Mouse (Mus musculus): Measurements from ENCODE around the gene Wnt5b. TPM values are rescaled to one million over a fixed set of nuclear protein-coding genes. Genes with fewer than 3 reads are reported as not detected.

Wnt5b gene
- polyA plus RNA-seq, 1 experiment from 2014 or later = 8.9 TPM

- Histone ChIP-seq H3K27me3 (replicated peaks) (no peaks in the 10 kb centered on the region), H3K27ac (ENCODE audit: poor library complexity, severe bottlenecking) (no peak overlapping the region), H3K4me1 (replicated peaks) (peaks cover 33% of the 10 kb centered on the region), H3K4me3 (no peak overlapping the region), H3K9me3 (replicated peaks) (0 out of 2 replicates have a peak, but pooled peaks cover 3% of the 10 kb centered on the region), H3K36me3 (no peaks in the 10 kb centered on the region), H3K4me2 (no peak overlapping the region), H3K9ac (no peak overlapping the region)
- ATAC-seq (ENCODE audit: insufficient number of reproducible peaks, low FRiP score) = no peak
- 31% methylated on average over 9 of the region's 9 CpGs for WGBS
These were observed 42.1 kb downstream of the Wnt5b start for GRCm38 (mm10) chr6:119502031-119502430.

DNA sequence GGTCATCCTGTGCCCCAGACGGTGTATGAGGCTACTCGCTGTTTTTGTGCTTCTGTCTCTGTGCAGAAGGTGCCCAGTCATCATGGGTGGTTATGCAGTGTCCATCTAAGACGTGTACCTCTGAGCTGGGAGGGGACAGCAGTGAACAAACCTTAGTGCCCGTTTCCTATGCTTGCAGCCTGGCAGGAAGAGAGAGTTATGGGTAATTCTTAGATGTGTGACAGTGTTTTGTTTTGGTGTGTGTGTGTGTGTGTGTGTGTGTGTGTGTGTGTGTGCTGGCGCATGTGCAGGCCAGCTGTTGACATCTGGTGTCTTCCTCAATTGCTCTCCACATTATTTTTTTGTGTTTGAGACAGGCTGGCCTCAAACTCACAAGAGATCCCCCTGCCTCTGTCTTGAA, 44.1 kb downstream of the Wnt5b start:
- Histone ChIP-seq H3K9me3 (replicated peaks) (no peaks in the 10 kb centered on the region), H3K27me3 (replicated peaks) (no peaks in the 10 kb centered on the region), H3K36me3 (no peaks in the 10 kb centered on the region), H3K9ac (no peak overlapping the region), H3K4me3 (no peak overlapping the region), H3K27ac (ENCODE audit: poor library complexity, severe bottlenecking) (no peak overlapping the region), H3K4me2 (no peak overlapping the region), H3K4me1 (replicated peaks) (peaks cover 27% of the 10 kb centered on the region)
- no peak for ATAC-seq (ENCODE audit: insufficient number of reproducible peaks, low FRiP score)
- 68% methylated on average over 5 of the region's 5 CpGs for WGBS

- Histone ChIP-seq H3K9me3 (replicated peaks) (no peaks in the 10 kb centered on the region), H3K27me3 (replicated peaks) (no peaks in the 10 kb centered on the region), H3K27ac (ENCODE audit: poor library complexity, severe bottlenecking) (no peak overlapping the region), H3K9ac (no peak overlapping the region), H3K36me3 (no peaks in the 10 kb centered on the region), H3K4me2 (no peak overlapping the region), H3K4me1 (replicated peaks) (peaks cover 22% of the 10 kb centered on the region), H3K4me3 (no peak overlapping the region)
- WGBS = 33% methylated on average over 5 of the region's 5 CpGs
- no peak for ATAC-seq (ENCODE audit: insufficient number of reproducible peaks, low FRiP score)
These were observed 44.9 kb downstream of the Wnt5b start for GRCm38 (mm10) chr6:119499271-119499670.

DNA sequence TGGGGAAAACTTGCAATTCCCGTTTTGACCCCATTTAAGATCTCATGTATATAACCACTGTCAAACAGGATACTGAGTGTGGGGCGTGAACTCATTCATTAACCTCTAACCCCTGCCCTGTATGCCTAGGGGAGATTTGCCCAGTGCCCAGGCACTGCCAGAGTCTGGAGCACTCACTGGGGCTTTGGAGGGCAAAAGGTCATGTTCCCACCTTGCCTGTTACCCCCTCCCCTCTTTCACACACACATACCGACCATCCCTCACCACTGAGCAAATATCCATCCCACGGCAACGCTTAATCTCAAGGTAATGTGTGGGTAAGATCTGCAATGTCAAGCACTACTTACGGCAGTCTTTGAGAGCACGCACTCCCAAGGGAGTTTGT, 51.5 kb downstream of the Wnt5b start:
- no peak overlapping the region for H3K9ac ChIP-seq
- no peak overlapping the region for H3K4me3 ChIP-seq
- no peak overlapping the region for H3K4me2 ChIP-seq
- ATAC-seq (ENCODE audit: insufficient number of reproducible peaks, low FRiP score) = no peak
- peaks cover 14% of the 10 kb centered on the region for H3K4me1 ChIP-seq (replicated peaks)
- no peaks in the 10 kb centered on the region for H3K27me3 ChIP-seq (replicated peaks)
- WGBS = 54% methylated on average over 7 of the region's 7 CpGs
- no peak overlapping the region for H3K27ac ChIP-seq (ENCODE audit: poor library complexity, severe bottlenecking)
- no peaks in the 10 kb centered on the region for H3K9me3 ChIP-seq (replicated peaks)
- H3K36me3 ChIP-seq = no peaks in the 10 kb centered on the region

- Histone ChIP-seq H3K4me2 (no peak overlapping the region), H3K4me3 (no peak overlapping the region), H3K27me3 (replicated peaks) (no peaks in the 10 kb centered on the region), H3K9ac (no peak overlapping the region), H3K27ac (ENCODE audit: poor library complexity, severe bottlenecking) (no peak overlapping the region), H3K36me3 (no peaks in the 10 kb centered on the region), H3K9me3 (replicated peaks) (no peaks in the 10 kb centered on the region), H3K4me1 (replicated peaks) (peaks cover 14% of the 10 kb centered on the region)
- no peak for ATAC-seq (ENCODE audit: insufficient number of reproducible peaks, low FRiP score)
- 71% methylated on average over 9 of the region's 9 CpGs for WGBS
These were observed 52.0 kb downstream of the Wnt5b start for GRCm38 (mm10) chr6:119491997-119492629.

- H3K9ac ChIP-seq = no peak overlapping the region
- H3K27ac ChIP-seq (ENCODE audit: poor library complexity, severe bottlenecking) = no peak overlapping the region
- 41% methylated on average over 11 of the region's 11 CpGs for WGBS
- H3K4me3 ChIP-seq = no peak overlapping the region
- no peaks in the 10 kb centered on the region for H3K9me3 ChIP-seq (replicated peaks)
- ATAC-seq (ENCODE audit: insufficient number of reproducible peaks, low FRiP score) = no peak
- no peaks in the 10 kb centered on the region for H3K36me3 ChIP-seq
- peaks cover 14% of the 10 kb centered on the region for H3K4me1 ChIP-seq (replicated peaks)
- H3K27me3 ChIP-seq (replicated peaks) = no peaks in the 10 kb centered on the region
- peak overlapping the region; percentile 9; the same call in 1 of the 2 replicates for H3K4me2 ChIP-seq
These were observed 53.1 kb downstream of the Wnt5b start for GRCm38 (mm10) chr6:119491006-119491405.

- H3K27me3 ChIP-seq (replicated peaks) = no peaks in the 10 kb centered on the region
- H3K4me3 ChIP-seq = no peak overlapping the region
- H3K36me3 ChIP-seq = no peaks in the 10 kb centered on the region
- H3K4me2 ChIP-seq = peak overlapping the region; percentile 9; the same call in 1 of the 2 replicates
- peaks cover 16% of the 10 kb centered on the region for H3K4me1 ChIP-seq (replicated peaks)
- 31% methylated on average over 11 of the region's 11 CpGs for WGBS
- H3K9ac ChIP-seq = no peak overlapping the region
- no peak overlapping the region for H3K27ac ChIP-seq (ENCODE audit: poor library complexity, severe bottlenecking)
- ATAC-seq (ENCODE audit: insufficient number of reproducible peaks, low FRiP score) = no peak
- H3K9me3 ChIP-seq (replicated peaks) = no peaks in the 10 kb centered on the region
These were observed 53.6 kb downstream of the Wnt5b start for GRCm38 (mm10) chr6:119490549-119490948.

GRCm38 (mm10) chr6:119489765-119490164, 54.4 kb downstream of the Wnt5b start:
- no peak overlapping the region for H3K4me3 ChIP-seq
- no peak for ATAC-seq (ENCODE audit: insufficient number of reproducible peaks, low FRiP score)
- peaks cover under 1% of the 10 kb centered on the region; the same call in 1 of the 2 replicates for H3K36me3 ChIP-seq
- no peaks in the 10 kb centered on the region for H3K9me3 ChIP-seq (replicated peaks)
- H3K4me1 ChIP-seq (replicated peaks) = peaks cover 23% of the 10 kb centered on the region
- peak overlapping the region; percentile 25; the same call in 1 of the 2 replicates for H3K4me2 ChIP-seq
- H3K9ac ChIP-seq = no peak overlapping the region
- H3K27me3 ChIP-seq (replicated peaks) = no peaks in the 10 kb centered on the region
- H3K27ac ChIP-seq (ENCODE audit: poor library complexity, severe bottlenecking) = no peak overlapping the region
- WGBS = 11% methylated on average over 5 of the region's 5 CpGs

GRCm38 (mm10) chr6:119487619-119488018, 56.5 kb downstream of the Wnt5b start:
- Histone ChIP-seq H3K4me3 (no peak overlapping the region), H3K9me3 (replicated peaks) (no peaks in the 10 kb centered on the region), H3K27ac (ENCODE audit: poor library complexity, severe bottlenecking) (no peak overlapping the region), H3K36me3 (peaks cover 16% of the 10 kb centered on the region), H3K9ac (no peak overlapping the region), H3K27me3 (replicated peaks) (no peaks in the 10 kb centered on the region), H3K4me1 (replicated peaks) (peaks cover 43% of the 10 kb centered on the region), H3K4me2 (no peak overlapping the region)
- WGBS = 84% methylated on average over 9 of the region's 9 CpGs
- no peak for ATAC-seq (ENCODE audit: insufficient number of reproducible peaks, low FRiP score)

DNA sequence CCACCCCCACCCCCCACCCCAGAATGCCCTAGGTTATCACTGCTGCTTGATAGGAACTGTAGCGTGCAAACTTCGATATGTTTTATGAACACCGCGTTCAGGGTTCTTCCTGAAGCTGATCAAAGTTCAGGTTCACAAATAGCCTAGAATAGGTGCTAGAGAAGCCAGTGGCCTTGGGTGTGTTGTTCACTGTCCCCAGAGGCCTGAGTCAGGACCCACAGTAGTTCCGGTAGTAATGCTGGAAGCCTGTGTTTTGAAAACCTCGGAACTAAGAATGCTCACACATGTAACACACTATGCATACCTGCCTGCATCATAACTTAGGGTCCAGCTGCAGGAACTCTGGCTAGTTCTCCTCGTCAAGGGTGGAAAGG, 57.1 kb downstream of the Wnt5b start:
- peaks cover 16% of the 10 kb centered on the region for H3K36me3 ChIP-seq
- H3K9ac ChIP-seq = no peak overlapping the region
- WGBS = 82% methylated on average over 7 of the region's 7 CpGs
- no peaks in the 10 kb centered on the region for H3K9me3 ChIP-seq (replicated peaks)
- H3K4me3 ChIP-seq = no peak overlapping the region
- H3K4me1 ChIP-seq (replicated peaks) = peaks cover 46% of the 10 kb centered on the region
- no peak for ATAC-seq (ENCODE audit: insufficient number of reproducible peaks, low FRiP score)
- no peaks in the 10 kb centered on the region for H3K27me3 ChIP-seq (replicated peaks)
- H3K27ac ChIP-seq (ENCODE audit: poor library complexity, severe bottlenecking) = no peak overlapping the region
- no peak overlapping the region for H3K4me2 ChIP-seq

DNA sequence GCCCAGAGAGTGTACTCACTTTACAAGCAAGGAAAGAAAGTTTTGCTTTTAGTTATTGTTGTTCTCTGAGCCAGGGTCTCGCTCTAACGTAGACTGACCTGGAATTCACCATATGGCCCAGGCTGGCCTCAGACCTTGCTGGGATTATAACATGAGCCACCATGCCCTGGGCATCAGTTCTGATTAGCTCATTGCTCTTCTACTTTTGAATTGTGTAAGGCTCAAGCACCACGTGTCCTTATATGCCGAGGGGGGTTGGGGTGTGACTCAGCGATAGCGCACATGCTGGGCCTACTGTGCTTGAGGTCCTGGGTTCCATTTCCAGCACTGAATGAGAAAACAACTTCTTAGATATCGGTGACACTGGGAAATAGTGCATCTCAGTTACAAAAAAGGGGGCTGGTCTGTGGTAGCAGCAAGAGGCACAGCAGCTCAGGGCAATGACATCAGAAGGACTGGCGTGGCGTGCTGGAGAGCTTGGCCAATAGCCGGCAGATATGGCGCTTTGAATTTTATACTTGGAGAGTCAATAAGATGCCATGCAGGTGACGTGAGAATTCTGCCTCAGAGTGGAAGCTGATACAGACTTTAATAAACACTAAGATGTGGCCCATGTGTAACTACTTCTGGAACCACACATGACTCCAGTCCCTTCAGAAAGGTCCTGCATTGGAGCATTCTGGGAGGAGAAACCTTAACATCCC, 57.6 kb downstream of the Wnt5b start:
- WGBS = 88% methylated on average over 12 of the region's 12 CpGs
- peaks cover 16% of the 10 kb centered on the region for H3K36me3 ChIP-seq
- peaks cover 50% of the 10 kb centered on the region for H3K4me1 ChIP-seq (replicated peaks)
- no peaks in the 10 kb centered on the region for H3K9me3 ChIP-seq (replicated peaks)
- no peak overlapping the region for H3K4me2 ChIP-seq
- no peak overlapping the region for H3K4me3 ChIP-seq
- no peak for ATAC-seq (ENCODE audit: insufficient number of reproducible peaks, low FRiP score)
- no peak overlapping the region for H3K9ac ChIP-seq
- no peaks in the 10 kb centered on the region for H3K27me3 ChIP-seq (replicated peaks)
- H3K27ac ChIP-seq (ENCODE audit: poor library complexity, severe bottlenecking) = no peak overlapping the region
